Mouse (Mus musculus) central nervous system, embryonic 18 days (tissue): ENCODE measurements around the gene Ces1h. TPM values are rescaled to one million over a fixed set of nuclear protein-coding genes. Genes with fewer than 3 reads are reported as not detected.

ENCODE experiments used
- polyA plus RNA-seq: library from polyadenylated mRNA; depleted of rRNA; stranded (reverse); fragments of >200 nt; gene quantifications from 2 replicates; pipeline ENCODE4 v1.2.3, GENCODE M21; 2012; rRNA removed

Gene Ces1h
- not detected in 2 replicates for polyA plus RNA-seq

DNA sequence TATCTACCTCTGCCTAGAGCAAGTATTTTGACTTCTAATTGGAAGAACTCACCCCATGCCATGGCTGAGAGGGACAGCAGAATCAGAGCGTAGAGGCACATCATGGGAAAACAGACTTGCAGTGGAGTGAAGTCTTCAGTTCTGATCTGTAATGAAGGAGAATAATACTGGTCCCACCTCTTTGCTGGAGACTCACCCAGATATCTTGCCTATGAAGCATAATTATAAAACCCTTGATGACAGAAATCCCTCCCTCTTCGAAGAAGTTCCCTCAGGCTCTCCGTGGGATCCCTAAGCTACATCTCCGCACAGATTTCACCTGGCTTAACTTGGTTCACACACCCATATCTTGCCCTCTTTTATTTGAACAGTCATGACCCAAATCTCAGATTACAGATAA, at the start of gene Ces1h:
TSS of gene Ces1h (minus strand) at position 101 of the 400 bp plus-strand sequence.

DNA sequence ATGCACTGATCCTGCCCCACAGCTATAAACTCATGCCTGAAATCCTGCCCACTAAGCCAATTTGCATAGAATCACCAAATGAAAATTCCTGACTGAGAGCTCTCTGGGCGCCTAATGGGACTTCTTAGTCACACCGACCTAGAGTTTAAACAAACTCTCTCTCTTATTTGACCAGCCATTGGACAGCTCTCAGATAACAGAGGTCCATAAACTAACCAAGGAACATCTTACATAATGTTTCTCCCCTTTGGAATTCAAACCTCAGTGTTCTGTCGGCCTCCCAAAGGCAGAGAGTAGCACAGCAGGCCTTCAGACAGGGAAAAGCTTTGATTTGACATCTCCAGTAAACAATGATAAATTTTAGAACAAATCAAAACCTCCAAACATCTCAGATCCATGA, 42.3 kb downstream of the Ces1h start, which contains the start of gene Ces1g:
TSS of gene Ces1g (minus strand) at position 102 of the 400 bp plus-strand sequence.

Other genes starting within 250 kb of the Ces1h start
- not detected in 2 replicates for gene Ces1c, start 248.4 kb downstream of the Ces1h start, polyA plus RNA-seq
- 0.17 and 0.29 TPM in 2 replicates for gene Ces1d, start 181.9 kb downstream of the Ces1h start, polyA plus RNA-seq
- gene Ces1e, start 150.1 kb downstream of the Ces1h start, polyA plus RNA-seq = not detected in 2 replicates
- gene Ces1f, start 100.0 kb downstream of the Ces1h start, polyA plus RNA-seq = not detected in 2 replicates
- not detected in 2 replicates for gene Ces1g, start 42.4 kb downstream of the Ces1h start, polyA plus RNA-seq
- gene Ces5a, start 156.1 kb upstream of the Ces1h start, polyA plus RNA-seq = 0.89 and 1.2 TPM in 2 replicates